Mouse (Mus musculus) inflammation-experienced regulatory T-cells, adult 16 weeks (primary cell): ENCODE data around the gene Gm21764. TPM values are rescaled to one million over a fixed set of nuclear protein-coding genes. Genes with fewer than 3 reads are reported as not detected.

Experiments used
- polyA plus RNA-seq: library from polyadenylated mRNA; unstranded; fragments of 100-300 nt; shearing (Covaris generic); gene quantifications from one replicate; pipeline ENCODE4 v1.2.1, GENCODE M21; 2017

Gene Gm21764
- not detected for polyA plus RNA-seq

DNA sequence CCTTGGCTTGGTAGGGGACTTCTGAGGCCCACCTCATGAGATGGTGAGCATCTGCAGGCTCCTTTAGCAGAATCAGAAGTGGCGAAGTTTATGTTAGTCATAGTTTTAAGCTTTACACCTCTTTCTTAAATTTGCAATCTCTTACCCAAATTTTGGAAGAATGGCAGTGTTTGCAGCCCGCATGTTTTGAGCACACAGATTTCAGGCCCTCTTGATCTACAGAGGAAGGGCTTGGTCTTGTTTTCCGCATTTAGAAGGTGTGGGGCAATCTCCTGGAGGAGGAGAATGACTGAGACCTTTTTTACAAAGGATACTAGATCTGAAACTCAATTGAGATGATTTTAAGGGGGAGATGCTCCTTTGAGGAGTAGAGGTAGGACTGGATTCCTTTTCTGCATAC is at the start of gene Gm21764:
Gene Gm21764, minus strand, starts transcription at position 101 of the 400 bp plus-strand sequence.

DNA sequence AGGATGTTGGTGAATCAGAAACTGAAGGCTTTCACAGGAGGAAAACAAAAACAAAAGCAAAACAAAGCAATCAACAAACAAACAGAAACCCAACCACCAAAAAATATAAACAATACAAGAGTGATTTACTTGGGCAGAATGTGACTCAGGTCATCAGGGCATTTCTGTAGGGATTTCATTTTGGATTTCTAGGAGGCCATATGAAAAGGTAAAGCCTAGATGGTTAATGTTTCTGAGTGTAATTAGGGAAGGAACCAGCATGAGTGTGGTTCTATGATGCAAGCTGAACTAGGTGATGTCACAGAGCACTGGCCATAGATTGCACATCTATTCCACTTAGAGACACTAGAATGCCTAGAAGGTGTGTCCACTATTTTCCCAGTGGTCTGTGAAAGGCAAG is 27.2 kb upstream of the Gm21764 start, which contains the start of gene Ssty1:
Gene Ssty1, plus strand, starts transcription at position 301 of the 400 bp plus-strand sequence.

Other genes with a start within 250 kb of the Gm21764 start
- not detected for gene Gm21904, start 215.5 kb downstream of the Gm21764 start, polyA plus RNA-seq
- not detected for gene Gm20772, start 187.1 kb downstream of the Gm21764 start, polyA plus RNA-seq
- gene Gm20831, start 187.1 kb downstream of the Gm21764 start, polyA plus RNA-seq, result not detected
- not detected for gene Srsy, start 124.5 kb downstream of the Gm21764 start, polyA plus RNA-seq
- gene Ssty1, start 27.3 kb upstream of the Gm21764 start, polyA plus RNA-seq, result not detected